Mouse (Mus musculus) heart, embryonic 13.5 days (tissue): ENCODE data around the gene Wfdc3. TPM values are rescaled to one million over a fixed set of nuclear protein-coding genes. Genes with fewer than 3 reads are reported as not detected.
"Not testable (repeated sequence)": the region's sequence is repeated elsewhere in the genome, so short reads cannot be mapped to it uniquely, and the experiment has no call there.

Source experiments
- ATAC-seq: fragments of 200-750 bp; cut with Nextera tagmentation; 2 replicates; pipeline ENCODE4 v1.8.0; 2017; ENCODE audit warnings: moderate TSS enrichment; ENCODE audit not compliant: insufficient number of reproducible peaks, low FRiP score, low TSS enrichment; ENCODE audit errors: extremely low read depth
- H3K27ac ChIP-seq: fragments of 300-500 bp; sonication (generic); replicated peaks from 2 replicates; pipeline ENCODE4 v1.5.1; 2015; ENCODE audit warnings: moderate library complexity, mild to moderate bottlenecking, inconsistent platforms
- H3K27me3 ChIP-seq: fragments of 300-500 bp; sonication (generic); replicated peaks from 2 replicates; pipeline ENCODE4 v1.6.1; 2015; ENCODE audit warnings: mild to moderate bottlenecking, inconsistent platforms
- H3K36me3 ChIP-seq: fragments of 300-500 bp; sonication (generic); 2 replicates; pipeline ENCODE4 v1.6.1; 2015; ENCODE audit warnings: mild to moderate bottlenecking, inconsistent platforms
- H3K4me1 ChIP-seq: fragments of 300-500 bp; sonication (generic); 2 replicates; pipeline ENCODE4 v1.6.1; 2015; ENCODE audit warnings: inconsistent platforms
- H3K4me2 ChIP-seq: fragments of 300-500 bp; sonication (generic); 2 replicates; pipeline ENCODE4 v1.6.1; 2015; ENCODE audit warnings: inconsistent platforms, mild to moderate bottlenecking, moderate library complexity
- H3K4me3 ChIP-seq: fragments of 300-500 bp; sonication (generic); 2 replicates; pipeline ENCODE4 v1.5.1; 2015; ENCODE audit warnings: moderate library complexity, mild to moderate bottlenecking, inconsistent platforms
- H3K9ac ChIP-seq: fragments of 300-500 bp; sonication (generic); 2 replicates; pipeline ENCODE4 v1.6.1; 2015; ENCODE audit warnings: inconsistent platforms, mild to moderate bottlenecking, moderate library complexity
- H3K9me3 ChIP-seq: fragments of 300-500 bp; sonication (generic); 2 replicates; pipeline ENCODE4 v1.6.1; 2016; ENCODE audit warnings: inconsistent platforms
- WGBS: fragments of 180-500 bp; shearing (Covaris S2); methylation state at CpG from one replicate; pipeline ENCODE4 v1.1.7; 2015; ENCODE audit warnings: mixed read lengths; 5-methylcytosine and 5-hydroxymethylcytosine counted together
- polyA plus RNA-seq: library from polyadenylated mRNA; unstranded; fragments of >200 nt; fragmentation: Nextera tagmentation; extraction: Ambion mirVana; gene quantifications from 2 replicates; pipeline ENCODE4 v1.2.1, GENCODE M21; 2015

Wfdc3 gene
- polyA plus RNA-seq, 1 experiment from 2014 or later = 0.28 TPM

DNA sequence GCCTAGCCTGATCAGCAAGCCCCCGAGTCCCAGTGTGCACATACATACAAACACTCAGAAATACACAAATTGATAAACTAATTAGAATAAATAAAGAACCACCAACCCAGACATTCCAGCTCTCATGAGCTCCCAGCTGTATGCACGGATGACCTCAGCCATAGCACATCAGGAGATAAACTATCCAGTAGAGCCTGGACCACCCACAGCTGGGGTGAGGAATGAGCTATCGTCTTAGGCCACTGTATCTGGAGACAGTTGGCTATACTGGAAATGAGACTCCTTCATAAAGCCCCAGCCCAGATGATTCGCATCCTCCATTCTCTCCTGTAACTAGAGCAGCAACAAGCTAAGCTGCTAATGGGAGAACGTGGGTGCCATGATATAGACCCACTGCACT is 10.9 kb downstream of the Wfdc3 start:
- H3K9ac ChIP-seq = no peak overlapping the region
- WGBS = 64% methylated on average over 5 of the region's 5 CpGs
- no peak for ATAC-seq
- no peak overlapping the region for H3K4me3 ChIP-seq
- H3K9me3 ChIP-seq = no peaks in the 10 kb centered on the region
- no peaks in the 10 kb centered on the region for H3K4me1 ChIP-seq
- no peaks in the 10 kb centered on the region for H3K36me3 ChIP-seq
- no peak overlapping the region for H3K27ac ChIP-seq
- H3K4me2 ChIP-seq = no peak overlapping the region
- peaks cover 4% of the 10 kb centered on the region; the same call in 1 of the 2 replicates for H3K27me3 ChIP-seq

DNA sequence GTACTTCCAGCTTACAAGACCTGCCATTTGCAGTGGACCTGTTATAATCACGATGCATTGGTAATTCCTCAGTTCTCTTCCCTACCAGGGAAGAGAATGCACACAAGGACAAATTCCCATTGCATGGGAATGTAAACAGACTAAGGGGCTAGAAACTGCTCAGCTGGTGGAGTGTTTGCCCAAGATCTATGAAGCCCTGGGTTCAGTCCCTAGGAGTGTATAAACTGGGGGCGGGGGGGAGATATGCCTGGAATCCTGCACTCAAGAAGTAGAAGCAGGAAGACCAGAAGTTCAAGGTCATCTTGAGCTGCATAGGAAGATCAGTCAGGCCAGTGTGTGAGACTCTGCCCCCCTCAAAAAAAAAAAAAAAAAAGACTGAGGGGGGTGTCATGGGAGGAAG is 12.5 kb downstream of the Wfdc3 start:
- Histone ChIP-seq H3K4me3 (no peak overlapping the region), H3K4me1 (no peaks in the 10 kb centered on the region), H3K9ac (no peak overlapping the region), H3K27me3 (no peaks in the 10 kb centered on the region; the same call in 1 of the 2 replicates), H3K36me3 (no peaks in the 10 kb centered on the region), H3K27ac (no peak overlapping the region), H3K4me2 (no peak overlapping the region), H3K9me3 (no peaks in the 10 kb centered on the region)
- 75% methylated on average over 2 of the region's 2 CpGs for WGBS
- ATAC-seq = no peak

DNA sequence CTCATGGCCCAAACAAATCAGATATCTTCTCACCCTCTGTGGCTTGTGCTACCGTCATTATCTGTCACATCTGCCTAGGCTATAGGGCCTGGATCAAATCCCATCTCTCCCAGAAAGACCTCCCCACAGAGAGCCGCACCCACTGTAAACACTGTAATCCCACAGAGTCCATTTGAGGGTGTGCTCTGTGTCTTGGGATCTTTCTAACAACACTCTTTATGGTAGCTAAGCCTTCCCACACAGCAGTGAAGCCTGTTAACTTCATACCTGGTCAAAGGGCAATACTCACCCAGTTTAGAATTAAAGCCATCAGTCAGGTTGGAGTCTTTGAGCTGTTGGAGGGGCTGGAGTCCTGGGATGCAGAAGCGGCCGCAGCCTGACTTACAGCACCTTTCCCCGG is 14.0 kb downstream of the Wfdc3 start:
- no peak for ATAC-seq
- WGBS = 63% methylated on average over 5 of the region's 5 CpGs
- H3K4me2 ChIP-seq = no peak overlapping the region
- peaks cover 8% of the 10 kb centered on the region; the same call in 1 of the 2 replicates for H3K27me3 ChIP-seq
- no peak overlapping the region for H3K27ac ChIP-seq
- H3K4me1 ChIP-seq = no peaks in the 10 kb centered on the region
- no peaks in the 10 kb centered on the region for H3K36me3 ChIP-seq
- no peak overlapping the region for H3K9ac ChIP-seq
- no peak overlapping the region for H3K4me3 ChIP-seq
- H3K9me3 ChIP-seq = no peaks in the 10 kb centered on the region

DNA sequence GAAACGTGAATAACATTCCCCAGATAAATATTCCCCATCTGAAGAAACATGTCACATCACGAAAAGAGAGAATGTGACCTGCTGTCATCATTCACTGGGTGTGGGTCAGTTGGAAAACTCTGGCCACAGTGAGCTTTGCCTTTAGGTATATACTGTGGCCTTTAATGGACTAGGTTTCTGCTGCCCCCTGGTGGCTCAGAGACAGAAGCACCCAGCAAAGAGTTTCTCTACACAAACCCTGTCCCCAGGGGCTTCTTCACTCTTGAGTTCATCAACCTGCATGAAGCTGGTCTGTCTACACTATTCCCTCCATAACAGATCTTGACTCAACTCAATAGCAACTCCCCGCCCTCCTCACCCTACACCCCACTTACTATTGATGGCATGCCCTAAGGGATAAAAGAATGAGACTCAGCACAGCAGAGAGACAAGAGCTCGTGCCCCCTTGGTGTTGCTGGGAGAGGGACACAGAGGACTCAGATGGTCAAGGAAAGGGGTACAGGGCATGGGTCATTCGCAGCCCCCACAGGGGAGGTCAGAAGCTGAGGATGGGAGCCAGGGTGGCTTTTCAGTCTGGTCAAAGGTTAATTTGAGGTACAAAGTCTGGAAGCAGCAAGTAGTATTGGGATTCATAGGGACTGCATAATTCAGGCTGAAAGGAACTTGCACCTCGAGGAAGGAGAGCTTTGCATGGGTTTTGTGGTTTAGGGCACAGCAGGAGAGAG is 19.7 kb downstream of the Wfdc3 start:
- H3K9me3 ChIP-seq = no peaks in the 10 kb centered on the region
- no peak overlapping the region for H3K4me2 ChIP-seq
- H3K9ac ChIP-seq = no peak overlapping the region
- ATAC-seq = no peak
- WGBS = 21% methylated on average over 6 of the region's 6 CpGs
- 0 out of 2 replicates have a peak, but pooled peaks cover 15% of the 10 kb centered on the region for H3K27me3 ChIP-seq
- no peaks in the 10 kb centered on the region for H3K36me3 ChIP-seq
- H3K27ac ChIP-seq = no peak overlapping the region
- no peaks in the 10 kb centered on the region for H3K4me1 ChIP-seq
- no peak overlapping the region for H3K4me3 ChIP-seq

DNA sequence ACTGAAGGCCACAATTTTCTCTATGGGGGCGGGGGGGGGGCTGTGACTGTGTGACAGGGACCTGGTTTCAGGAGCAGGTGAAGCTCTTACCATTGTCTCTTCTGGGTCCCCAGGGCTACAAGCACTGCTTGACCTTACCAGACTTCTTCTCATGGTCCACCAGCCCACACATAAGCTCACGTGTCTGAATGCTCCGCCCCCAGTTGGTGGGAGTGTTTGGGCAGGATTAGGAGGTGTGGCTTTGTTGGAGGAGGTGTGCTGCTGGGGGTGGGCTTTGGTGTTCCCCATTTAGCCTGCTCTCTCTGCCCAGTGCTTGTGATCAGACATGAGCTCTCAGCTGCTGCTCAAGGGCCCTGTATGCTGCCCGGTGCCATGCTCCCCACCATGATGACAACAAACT is 22.5 kb downstream of the Wfdc3 start:
- H3K9ac ChIP-seq = no peak overlapping the region
- no peak overlapping the region for H3K4me2 ChIP-seq
- no peak for ATAC-seq
- no peaks in the 10 kb centered on the region for H3K4me1 ChIP-seq
- WGBS = 45% methylated on average over 4 of the region's 4 CpGs
- H3K4me3 ChIP-seq = no peak overlapping the region
- H3K9me3 ChIP-seq = no peaks in the 10 kb centered on the region
- H3K36me3 ChIP-seq = no peaks in the 10 kb centered on the region
- no peak overlapping the region for H3K27ac ChIP-seq
- peaks cover 15% of the 10 kb centered on the region; the same call in 1 of the 2 replicates for H3K27me3 ChIP-seq

DNA sequence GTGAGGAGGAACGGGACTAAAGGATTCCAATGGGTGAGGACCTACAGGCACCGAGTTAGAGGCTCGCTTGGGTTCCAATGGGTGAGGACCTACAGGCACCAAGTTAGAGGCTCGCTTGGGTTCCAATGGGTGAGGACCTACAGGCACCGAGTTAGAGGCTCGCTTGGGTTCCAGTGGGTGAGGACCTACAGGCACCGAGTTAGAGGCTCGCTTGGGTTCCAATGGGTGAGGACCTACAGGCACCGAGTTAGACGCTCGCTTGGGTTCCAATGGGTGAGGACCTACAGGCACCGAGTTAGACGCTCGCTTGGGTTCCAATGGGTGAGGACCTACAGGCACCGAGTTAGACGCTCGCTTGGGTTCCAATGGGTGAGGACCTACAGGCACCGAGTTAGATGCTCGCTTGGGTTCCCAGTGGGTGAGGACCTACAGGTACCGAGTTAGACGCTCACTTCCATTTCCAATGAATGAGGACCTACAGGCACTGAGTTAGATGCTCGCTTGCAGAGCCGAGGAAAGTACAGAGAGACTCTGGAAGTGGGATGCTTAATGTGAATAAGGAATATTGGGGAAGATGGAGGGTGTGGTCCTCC is 29.4 kb downstream of the Wfdc3 start:
- not testable (repeated sequence) for H3K27me3 ChIP-seq, H3K9ac ChIP-seq, H3K4me3 ChIP-seq, ATAC-seq, H3K4me2 ChIP-seq, H3K4me1 ChIP-seq, H3K9me3 ChIP-seq, H3K36me3 ChIP-seq, H3K27ac ChIP-seq
- whole genome bisulfite sequencing = 81% methylated on average over 23 of the region's 23 CpGs

DNA sequence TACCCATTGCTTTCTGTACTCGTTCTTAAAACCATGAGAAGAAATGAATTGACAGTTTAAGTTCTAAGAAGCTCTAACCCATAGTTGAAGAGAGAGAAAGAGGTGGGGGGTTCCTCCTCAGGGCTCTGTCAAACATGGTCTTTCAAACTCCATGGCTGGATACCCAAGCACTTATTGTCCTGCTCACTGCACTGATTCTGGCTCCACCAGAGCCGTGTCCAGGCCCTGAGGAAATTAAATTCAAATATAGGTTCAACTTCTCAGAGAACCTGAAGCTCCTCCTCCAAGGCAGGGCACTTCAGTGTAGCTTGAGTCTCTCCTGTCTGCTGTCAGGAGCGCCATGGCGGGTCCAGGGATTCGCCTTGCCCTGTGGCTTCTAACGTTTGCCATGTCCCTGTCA is 30.7 kb downstream of the Wfdc3 start, which contains the start of gene Spint5:
Gene Spint5, plus strand, starts transcription at position 301 of the 400 bp plus-strand sequence.
- H3K4me1 ChIP-seq = no peaks in the 10 kb centered on the region
- WGBS = 68% methylated on average over 6 of the region's 6 CpGs
- 0 out of 2 replicates have a peak, but pooled peaks cover 3% of the 10 kb centered on the region for H3K27me3 ChIP-seq
- no peak within 1 kb of the TSS for H3K4me2 ChIP-seq
- H3K36me3 ChIP-seq = no peaks in the 10 kb centered on the region
- 0 out of 2 replicates have a peak, but pooled peaks cover 4% of the 10 kb centered on the region for H3K9me3 ChIP-seq
- no peak within 1 kb of the TSS for H3K9ac ChIP-seq
- no peak within 1 kb of the TSS for H3K27ac ChIP-seq
- H3K4me3 ChIP-seq = no peak within 1 kb of the TSS
- no peak for ATAC-seq

DNA sequence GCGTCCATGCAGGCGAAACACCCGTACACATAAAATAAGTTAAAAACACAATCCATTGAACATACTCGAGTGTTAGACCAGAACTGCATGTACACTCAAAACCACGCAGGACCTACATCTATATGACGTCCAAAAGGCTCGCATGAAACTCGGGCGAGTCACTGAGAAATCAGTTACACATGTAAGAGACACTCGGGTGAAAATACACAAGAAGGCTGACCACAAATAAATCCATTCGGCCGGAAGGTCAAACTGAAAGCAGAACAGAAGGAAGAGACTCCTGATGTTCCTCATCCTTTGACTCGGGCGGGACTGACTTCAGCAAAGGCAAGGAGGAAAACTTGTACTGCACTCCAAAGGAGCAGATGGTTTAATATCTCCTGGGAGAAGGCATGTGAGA is 39.7 kb downstream of the Wfdc3 start:
- Histone ChIP-seq H3K4me3 (no peak overlapping the region), H3K27ac (no peak overlapping the region), H3K4me2 (no peak overlapping the region), H3K9me3 (peaks cover 3% of the 10 kb centered on the region; the same call in 1 of the 2 replicates), H3K36me3 (no peaks in the 10 kb centered on the region), H3K27me3 (0 out of 2 replicates have a peak, but pooled peaks cover 3% of the 10 kb centered on the region), H3K9ac (no peak overlapping the region), H3K4me1 (no peaks in the 10 kb centered on the region)
- 83% methylated on average over 14 of the region's 14 CpGs for WGBS
- no peak for ATAC-seq

DNA sequence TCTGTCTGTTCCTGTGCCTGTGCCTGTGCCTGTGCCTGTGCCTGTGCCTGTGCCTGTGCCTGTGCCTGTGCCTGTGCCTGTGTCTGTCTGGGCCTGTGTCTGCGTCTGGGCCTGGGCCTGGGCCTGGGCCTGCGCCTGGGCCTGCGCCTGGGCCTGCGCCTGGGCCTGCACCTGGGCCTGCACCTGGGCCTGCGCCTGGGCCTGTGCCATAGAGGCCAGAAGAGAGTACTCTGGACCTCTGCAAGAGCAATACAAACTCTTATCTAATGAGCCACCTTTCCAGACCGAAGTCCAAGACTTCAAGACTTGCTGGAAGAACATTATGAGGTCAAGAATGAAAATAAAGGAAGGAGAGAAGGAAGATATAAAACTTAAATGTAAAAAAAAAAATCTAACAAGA is 40.4 kb downstream of the Wfdc3 start:
- Histone ChIP-seq H3K9me3 (peaks cover 3% of the 10 kb centered on the region; the same call in 1 of the 2 replicates), H3K4me2 (no peak overlapping the region), H3K27ac (no peak overlapping the region), H3K4me1 (no peaks in the 10 kb centered on the region), H3K4me3 (no peak overlapping the region), H3K9ac (no peak overlapping the region), H3K27me3 (0 out of 2 replicates have a peak, but pooled peaks cover 3% of the 10 kb centered on the region), H3K36me3 (no peaks in the 10 kb centered on the region)
- 86% methylated on average over 6 of the region's 6 CpGs for WGBS
- no peak for ATAC-seq

DNA sequence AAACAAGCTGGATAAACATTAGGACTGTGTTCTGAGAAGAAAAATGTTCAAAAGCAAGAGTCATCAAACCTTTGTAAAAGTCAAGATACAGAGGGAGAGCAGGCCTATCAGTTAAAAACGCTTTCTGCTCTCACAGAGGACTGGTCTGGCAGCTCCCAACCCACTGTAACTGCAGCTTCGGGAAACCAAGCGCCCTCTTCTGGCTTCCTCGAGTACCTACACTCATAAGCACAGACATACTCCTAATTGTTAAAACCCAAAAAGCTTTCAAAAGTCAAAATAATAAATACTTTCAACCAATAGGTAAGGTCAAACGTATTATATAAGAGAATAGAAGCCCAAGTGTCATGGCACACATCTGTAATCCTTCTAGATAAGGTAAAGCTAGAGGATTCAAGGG is 41.5 kb downstream of the Wfdc3 start:
- WGBS = 72% methylated on average over 5 of the region's 5 CpGs
- peaks cover 3% of the 10 kb centered on the region; the same call in 1 of the 2 replicates for H3K9me3 ChIP-seq
- H3K36me3 ChIP-seq = no peaks in the 10 kb centered on the region
- H3K4me3 ChIP-seq = no peak overlapping the region
- no peak overlapping the region for H3K27ac ChIP-seq
- ATAC-seq = no peak
- no peaks in the 10 kb centered on the region for H3K4me1 ChIP-seq
- 0 out of 2 replicates have a peak, but pooled peaks cover 3% of the 10 kb centered on the region for H3K27me3 ChIP-seq
- H3K4me2 ChIP-seq = no peak overlapping the region
- H3K9ac ChIP-seq = no peak overlapping the region

DNA sequence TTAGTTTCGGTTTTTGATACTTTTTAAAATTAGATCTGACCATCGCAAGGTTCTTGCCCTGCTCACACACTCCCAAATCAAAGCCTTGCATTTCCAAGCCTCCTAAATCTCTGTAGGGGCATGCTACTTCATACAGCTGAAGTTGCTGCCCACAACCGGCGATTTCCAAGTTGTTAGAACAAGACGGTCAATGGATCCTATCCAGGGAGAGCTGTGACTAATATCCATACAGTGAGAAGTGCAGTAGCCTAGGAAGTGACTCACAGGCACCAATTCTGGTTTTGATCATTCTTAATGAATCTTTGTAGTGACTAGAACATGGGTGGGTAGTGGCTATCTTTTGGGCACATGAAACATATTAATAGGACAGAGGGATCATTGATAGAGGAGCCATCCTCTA is 44.0 kb downstream of the Wfdc3 start:
- Histone ChIP-seq H3K4me2 (no peak overlapping the region), H3K36me3 (no peaks in the 10 kb centered on the region), H3K27me3 (no peaks in the 10 kb centered on the region), H3K9ac (no peak overlapping the region), H3K4me3 (no peak overlapping the region), H3K4me1 (no peaks in the 10 kb centered on the region), H3K27ac (no peak overlapping the region), H3K9me3 (peaks cover 3% of the 10 kb centered on the region; the same call in 1 of the 2 replicates)
- 74% methylated on average over 5 of the region's 5 CpGs for WGBS
- ATAC-seq = no peak
